Mouse (Mus musculus) telencephalon, adult 2 months (tissue): ENCODE measurements around the gene Dnaja4.

Experiments used
- DNase-seq: peaks from one replicate; pipeline ENCODE4 v3.0.0-alpha.2; 2011; ENCODE audit warnings: low read depth, low spot score

Dnaja4 gene

DNA sequence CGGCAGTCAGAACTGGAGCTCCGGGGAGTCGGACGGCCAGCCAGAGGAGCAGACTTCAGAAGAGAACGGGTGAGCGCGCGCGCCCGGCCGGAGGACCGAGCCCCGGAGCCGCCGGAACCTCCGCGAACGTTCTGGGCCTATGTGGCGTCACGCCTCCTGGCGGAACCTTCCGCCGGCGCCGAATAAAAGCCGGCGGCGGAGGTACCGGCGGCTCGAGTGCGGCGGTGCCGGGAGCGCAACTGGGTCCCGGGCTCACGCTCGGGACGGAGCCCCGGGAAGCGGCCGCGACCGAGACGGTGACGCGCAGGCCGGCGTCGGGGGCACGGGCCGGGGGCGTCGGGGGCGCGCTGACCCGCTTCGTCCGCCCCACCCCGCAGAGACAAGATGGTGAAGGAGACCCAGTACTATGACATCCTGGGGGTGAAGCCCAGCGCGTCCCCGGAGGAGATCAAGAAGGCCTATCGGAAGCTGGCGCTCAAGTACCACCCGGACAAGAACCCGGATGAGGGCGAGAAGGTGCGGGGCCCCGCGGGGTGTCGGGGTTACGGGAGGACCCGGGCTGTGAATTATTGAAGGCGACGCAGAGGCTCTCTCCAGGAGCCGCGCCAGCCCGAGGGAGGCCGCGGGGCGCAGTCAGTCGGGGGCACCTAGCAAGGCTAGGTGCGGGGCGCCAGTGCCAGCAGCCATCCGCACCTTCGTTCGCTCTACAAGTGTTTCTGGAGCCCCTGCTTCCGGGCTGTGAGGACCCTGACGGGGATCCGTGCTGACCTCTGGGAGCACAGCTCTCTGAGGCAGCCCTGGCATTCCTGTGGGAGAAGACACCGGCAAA, 886 bp downstream of the Dnaja4 start:
- no peak for DNase-seq

- no peak for DNase-seq
Measured at GRCm38 (mm10) chr9:54700174-54700475, 1.5 kb downstream of the Dnaja4 start.

- DNase-seq, result no peak
Measured at GRCm38 (mm10) chr9:54700746-54701145, 2.1 kb downstream of the Dnaja4 start.

GRCm38 (mm10) chr9:54702581-54702980, 3.9 kb downstream of the Dnaja4 start:
- no peak for DNase-seq

DNA sequence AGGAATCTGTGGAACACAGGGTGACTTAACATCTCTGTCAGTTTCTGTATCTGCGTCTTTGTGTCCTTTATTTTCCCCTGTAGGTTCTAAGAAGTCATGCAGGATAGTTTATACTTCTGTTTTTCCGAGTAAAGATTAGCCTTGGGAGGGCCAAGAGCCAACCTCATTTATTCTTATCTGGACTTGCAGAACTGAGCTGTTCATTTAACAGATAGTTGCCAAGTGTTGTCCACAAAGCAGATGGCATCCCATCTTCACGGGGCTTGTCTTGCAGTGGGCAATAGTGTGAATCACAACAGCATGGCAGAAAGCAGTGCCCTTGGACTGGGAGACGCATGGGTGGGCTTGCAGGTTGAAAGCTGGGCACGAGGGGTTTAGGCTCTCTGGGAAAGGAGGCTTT, 5.7 kb downstream of the Dnaja4 start:
- DNase-seq, result no peak

DNA sequence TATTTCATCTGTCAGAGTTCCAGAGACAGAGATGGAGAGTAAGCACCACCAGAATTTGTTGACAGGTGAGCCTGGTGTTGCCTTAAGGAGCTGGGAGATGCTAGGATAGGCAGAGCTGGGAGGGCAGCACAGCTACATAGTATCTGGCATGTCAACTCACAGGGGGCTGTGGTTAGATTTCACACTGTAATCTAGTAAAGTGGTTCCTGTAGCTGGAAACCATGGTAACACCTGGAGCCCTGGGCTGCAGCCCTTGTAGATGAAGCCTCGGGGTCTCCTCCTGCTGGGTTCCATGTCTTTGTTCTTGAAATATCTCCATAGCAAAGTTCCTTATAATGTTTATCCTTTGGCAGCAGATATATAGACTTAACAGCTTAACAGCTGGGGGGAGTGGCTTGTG, 6.9 kb downstream of the Dnaja4 start:
- DNase-seq, result no peak

DNA sequence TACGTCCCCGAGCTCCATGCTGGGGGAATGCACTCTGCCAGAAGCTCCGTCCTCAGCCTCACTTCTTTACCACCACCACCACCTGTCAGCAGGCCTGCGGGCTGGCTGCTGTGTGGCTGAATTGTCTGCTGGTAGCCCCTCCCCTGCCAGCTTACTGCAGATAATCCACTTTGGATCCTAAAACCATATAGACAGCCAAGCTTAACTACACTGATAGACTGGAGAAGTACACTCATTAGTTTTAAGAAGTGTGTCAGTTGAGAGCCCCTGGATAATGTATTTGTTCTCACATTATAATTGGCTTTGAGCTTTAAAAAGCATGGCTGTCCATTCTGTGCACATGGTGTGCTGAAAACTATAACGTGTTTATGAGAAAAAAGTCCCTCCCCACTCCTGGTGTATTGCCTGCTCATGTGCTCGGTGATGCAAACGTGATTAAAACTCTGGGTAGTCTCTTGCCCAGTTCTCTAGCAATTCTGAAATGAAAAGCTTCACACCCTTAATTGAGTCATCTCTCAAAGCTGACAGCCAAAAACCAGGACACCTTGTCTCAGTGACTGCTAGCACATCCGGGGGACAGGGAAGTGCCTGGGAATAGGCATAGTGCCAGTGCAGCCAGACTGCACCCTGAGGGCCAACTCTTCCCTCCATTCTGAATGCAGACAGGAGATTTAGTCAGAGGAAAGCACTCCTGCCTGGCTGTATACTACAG, 8.8 kb downstream of the Dnaja4 start:
- DNase-seq, result no peak

- no peak for DNase-seq
Measured at GRCm38 (mm10) chr9:54708085-54708484, 9.4 kb downstream of the Dnaja4 start.

- no peak for DNase-seq
Measured at GRCm38 (mm10) chr9:54715776-54716175, 17.1 kb downstream of the Dnaja4 start.

- no peak for DNase-seq
Measured at GRCm38 (mm10) chr9:54717527-54717926, 18.9 kb downstream of the Dnaja4 start.

DNA sequence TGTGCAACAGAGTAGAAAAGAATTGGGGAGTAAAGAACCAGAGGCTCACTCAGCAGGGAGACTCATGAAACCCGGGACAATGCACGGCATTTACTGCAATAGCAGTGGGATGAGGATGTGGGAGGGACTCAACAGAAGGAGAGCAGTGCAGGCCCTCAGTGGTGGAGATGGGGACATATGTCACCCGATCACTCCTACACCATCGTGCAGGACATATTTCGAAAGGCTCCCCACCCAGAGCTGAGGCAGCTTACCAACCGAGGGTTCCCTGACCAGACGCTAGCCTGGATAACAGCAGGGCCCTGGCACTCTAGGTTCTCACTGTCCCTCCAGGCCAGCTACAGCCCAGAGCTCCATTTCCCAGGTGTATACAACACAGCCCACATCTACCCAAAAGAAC, 23.5 kb downstream of the Dnaja4 start:
- no peak for DNase-seq

- no peak for DNase-seq
Measured at GRCm38 (mm10) chr9:54722596-54722995, 23.9 kb downstream of the Dnaja4 start.

DNA sequence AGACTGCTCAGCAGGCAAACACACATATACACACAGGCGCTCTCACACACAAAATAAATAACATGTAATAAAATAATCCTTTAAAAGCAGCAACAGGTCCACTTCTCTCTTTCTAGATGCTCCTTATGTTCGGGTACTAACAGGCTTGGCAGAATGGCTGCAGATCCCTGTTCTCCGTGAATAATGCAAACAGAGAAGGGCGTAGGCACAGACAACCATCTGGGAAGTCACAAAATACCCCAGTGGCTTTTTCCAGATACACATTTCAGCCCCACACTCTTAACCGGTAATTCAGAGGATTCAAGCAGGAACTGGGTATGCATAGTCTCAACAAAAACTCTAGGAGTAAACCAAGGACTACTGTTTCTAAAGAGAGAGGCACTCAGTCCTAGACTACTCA, 27.6 kb downstream of the Dnaja4 start:
- peak; percentile 55 for DNase-seq

DNA sequence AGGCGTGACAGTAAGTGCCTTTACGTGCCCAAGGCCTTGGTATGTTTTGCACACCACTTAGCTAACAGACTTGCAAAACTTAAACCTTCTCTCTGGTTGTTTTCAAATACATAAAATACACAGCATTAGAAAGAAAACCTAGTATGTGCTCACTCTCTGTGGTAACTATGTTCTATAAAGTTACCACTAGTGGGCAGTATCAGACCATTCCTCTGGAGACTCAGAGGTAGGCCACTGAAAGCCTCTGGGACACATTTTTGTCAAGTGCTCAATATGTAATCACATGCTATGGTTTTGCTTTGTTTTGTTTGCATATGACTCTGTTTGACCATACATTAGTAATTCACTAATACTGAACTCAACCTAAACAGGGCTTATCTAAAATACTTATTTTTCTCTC, 33.4 kb downstream of the Dnaja4 start:
- no peak for DNase-seq

GRCm38 (mm10) chr9:54733921-54734638, 35.4 kb downstream of the Dnaja4 start, which contains the start of gene Wdr61:
Gene Wdr61 (minus strand): TSS chr9:54734519.
- peak; percentile 89 for DNase-seq

DNA sequence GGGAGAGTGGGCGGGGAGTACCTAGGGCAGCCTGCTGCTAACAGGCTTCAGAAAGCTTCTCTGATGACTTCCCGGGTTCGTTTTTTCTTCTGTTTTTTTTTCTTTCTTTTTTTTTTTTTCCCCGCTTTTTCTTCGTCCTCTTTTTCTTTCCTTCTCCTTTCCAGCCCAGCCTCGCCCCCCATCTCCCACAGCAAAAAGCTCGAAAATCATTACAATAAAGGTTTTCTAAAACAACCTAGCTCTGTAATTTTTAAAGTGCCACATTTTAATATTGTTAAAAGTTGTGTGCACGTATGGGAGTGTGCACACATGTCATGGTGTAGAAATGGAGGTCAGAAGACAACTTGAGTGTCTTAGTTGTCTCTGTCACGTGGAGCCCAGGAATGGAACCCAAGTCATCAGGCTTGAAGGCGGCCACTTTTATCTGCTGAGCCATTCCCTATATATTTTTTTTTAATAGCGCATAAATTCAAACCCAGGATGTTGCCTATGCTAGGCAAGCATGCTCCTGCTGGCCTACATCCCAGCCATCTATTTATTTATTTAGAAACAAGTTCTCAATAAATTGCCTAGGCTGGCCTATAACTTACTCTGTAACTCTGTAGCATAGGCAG, 36.1 kb downstream of the Dnaja4 start:
- no peak for DNase-seq

GRCm38 (mm10) chr9:54736284-54736701, 37.6 kb downstream of the Dnaja4 start:
- DNase-seq, result peak; percentile 32

DNA sequence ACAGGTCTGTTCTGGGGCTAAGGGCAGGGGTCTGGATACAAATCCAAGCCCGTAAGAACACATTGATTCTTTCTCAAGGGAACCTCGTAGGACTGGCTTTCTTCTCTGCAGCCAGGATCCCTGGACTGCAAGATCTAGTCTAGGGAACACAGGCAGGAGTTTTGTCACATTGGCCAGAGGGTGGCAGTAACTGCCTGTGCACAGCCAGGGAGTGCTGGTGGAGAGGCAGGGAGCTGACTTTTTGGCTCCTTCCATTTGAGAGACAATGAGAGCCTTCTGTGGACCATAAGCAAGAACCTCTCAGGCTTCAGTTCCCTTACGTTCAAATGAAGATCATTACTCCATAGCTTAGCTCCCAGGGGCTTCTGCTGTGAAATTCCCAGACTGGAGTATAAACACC, 39.7 kb downstream of the Dnaja4 start:
- no peak for DNase-seq

DNA sequence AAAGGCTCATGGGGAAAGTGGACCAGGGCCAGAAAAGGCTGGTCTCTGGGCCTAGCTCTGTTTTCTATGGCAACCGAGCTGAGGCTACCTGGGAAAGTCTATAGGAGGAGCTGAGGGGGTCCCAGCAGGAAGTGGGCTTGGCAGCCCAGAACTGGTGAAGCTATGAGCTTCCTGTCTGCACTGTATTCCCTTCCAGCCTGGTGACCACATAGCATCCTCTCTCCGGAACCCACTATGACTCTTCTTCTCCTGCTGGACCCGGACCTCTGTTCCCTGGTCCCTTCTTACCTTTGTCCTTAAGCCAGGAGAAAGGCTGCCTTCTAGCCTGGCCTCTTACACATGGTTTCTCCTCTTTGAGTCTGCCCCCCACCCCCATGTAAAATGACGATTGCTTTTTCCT, 45.2 kb downstream of the Dnaja4 start:
- no peak for DNase-seq

DNA sequence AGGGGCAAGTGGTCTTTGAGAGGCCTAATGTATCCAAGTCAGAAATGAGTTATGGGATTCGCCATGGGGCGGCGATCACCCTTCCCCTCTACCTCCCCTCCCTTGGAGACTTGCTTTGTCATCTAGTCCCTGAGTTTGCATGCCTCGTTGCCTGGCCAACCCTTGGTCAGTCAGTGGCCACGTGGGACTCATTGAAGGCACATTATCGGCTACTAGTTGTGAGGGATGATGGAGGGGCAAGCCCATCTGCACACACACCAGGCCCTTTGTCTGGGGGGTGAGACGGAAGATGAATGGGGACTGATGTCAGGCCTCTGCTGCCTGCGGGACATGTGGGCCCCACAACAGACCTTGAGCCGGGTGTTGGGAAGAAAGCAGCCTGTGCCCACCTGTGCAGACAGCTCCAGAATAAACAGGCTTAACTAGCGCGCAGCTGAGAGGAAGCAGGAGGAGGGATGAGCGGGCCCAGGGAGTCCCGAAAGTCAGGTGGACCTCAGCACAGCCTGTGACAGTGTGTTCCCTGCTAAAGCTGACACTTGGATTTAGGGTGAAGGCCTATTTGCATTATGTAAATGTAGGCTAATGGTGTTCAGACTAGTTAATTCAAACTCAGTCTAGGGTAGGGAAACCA, 47.2 kb downstream of the Dnaja4 start:
- no peak for DNase-seq

DNA sequence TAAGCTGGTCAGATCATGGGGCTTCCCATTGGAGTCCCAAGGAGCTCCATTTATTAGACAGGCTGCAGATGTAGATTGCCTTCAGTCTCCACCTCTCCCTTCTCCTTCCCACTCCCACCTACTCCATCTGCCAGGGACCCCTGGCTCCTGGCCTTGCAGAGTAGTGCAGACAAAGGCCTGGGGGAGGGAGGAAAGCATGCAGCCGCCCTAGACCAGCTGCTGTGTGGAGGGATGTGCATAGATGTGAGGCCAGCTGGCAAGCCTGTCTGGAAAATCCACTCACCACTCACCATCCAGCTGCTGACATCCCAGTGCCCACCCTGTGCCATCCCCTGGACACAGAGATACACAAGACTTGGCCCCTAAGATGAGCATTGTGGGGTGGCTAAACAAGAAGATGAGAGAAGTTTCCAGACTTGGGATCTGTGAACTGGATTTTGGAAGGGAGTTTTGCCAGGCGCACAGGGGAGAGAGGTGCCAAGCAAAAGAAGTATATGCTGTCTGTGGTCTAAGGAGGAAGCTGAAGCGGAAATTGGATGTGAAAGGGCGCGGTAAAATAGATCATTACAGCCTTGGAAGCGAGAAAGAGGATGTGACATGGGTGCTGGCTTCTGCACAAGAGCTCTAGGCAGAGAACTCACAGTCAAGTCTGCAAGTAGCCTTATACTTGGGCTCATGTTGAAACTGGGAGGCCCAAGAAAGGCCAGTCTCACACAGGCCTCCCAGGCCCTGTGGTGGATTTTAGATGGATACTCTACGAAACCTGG, 51.7 kb downstream of the Dnaja4 start:
- DNase-seq, result no peak
